Mouse (Mus musculus): Measurements from ENCODE around the gene Fbln1. TPM values are rescaled to one million over a fixed set of nuclear protein-coding genes. Genes with fewer than 3 reads are reported as not detected.
A peak's percentile ranks its signal among the peaks of the same experiment; 100 is the strongest.

Fbln1 gene
- polyA plus RNA-seq, 1 experiment from 2014 or later: 7.0 TPM

GRCm38 (mm10) chr15:85229960-85230535 is 24.3 kb downstream of the Fbln1 start:
- no peak overlapping the region for H3K4me2 ChIP-seq (ENCODE audit: low read depth, low read length)
- ATAC-seq (ENCODE audit: low read depth): no peak
- WGBS (ENCODE audit: insufficient replicate concordance): 28% methylated on average over 13 of the region's 13 CpGs
- no peaks in the 10 kb centered on the region for H3K9me3 ChIP-seq (replicated peaks; ENCODE audit: control insufficient read depth, low read length)
- no peaks in the 10 kb centered on the region for H3K36me3 ChIP-seq (ENCODE audit: control insufficient read depth, insufficient read depth)
- H3K9ac ChIP-seq (ENCODE audit: low read depth, low read length): no peak overlapping the region
- H3K27me3 ChIP-seq (ENCODE audit: control insufficient read depth, insufficient read depth, low read depth, low read length): no peaks in the 10 kb centered on the region
- no peak overlapping the region for H3K4me3 ChIP-seq (ENCODE audit: low read depth, low read length)
- H3K4me1 ChIP-seq (ENCODE audit: control insufficient read depth, low read depth, low read length): no peaks in the 10 kb centered on the region; the same call in 1 of the 2 replicates
- H3K27ac ChIP-seq (ENCODE audit: low read length): no peak overlapping the region

DNA sequence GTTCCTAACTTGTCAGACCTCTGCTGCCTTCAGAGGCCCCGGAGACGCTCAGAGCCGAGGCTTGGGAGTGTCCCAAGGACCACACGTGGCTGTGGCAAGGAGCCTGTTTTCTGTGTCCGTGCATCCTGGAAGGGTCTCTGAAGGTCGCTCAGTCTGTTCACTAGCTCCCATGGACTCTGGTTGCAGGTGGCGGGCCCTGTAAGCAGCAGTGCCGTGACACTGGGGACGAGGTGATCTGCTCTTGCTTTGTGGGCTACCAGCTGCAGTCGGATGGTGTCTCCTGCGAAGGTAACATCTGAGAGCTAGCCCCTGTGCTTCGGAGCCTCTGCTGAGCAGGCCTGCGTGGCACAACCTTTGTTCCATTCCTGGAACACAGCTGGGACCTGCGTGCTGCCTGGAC is 24.9 kb downstream of the Fbln1 start:
- WGBS (ENCODE audit: insufficient replicate concordance): 69% methylated on average over 14 of the region's 14 CpGs

GRCm38 (mm10) chr15:85231443-85232255 is 25.9 kb downstream of the Fbln1 start:
- ATAC-seq (ENCODE audit: low read depth): 0 out of 2 replicates have a peak, but pooled peaks have one; percentile 21
- H3K36me3 ChIP-seq (ENCODE audit: control insufficient read depth, insufficient read depth): no peaks in the 10 kb centered on the region
- no peak overlapping the region for H3K4me3 ChIP-seq (ENCODE audit: low read depth, low read length)
- H3K4me1 ChIP-seq (ENCODE audit: control insufficient read depth, low read depth, low read length): no peaks in the 10 kb centered on the region; the same call in 1 of the 2 replicates
- H3K27ac ChIP-seq (ENCODE audit: low read length): no peak overlapping the region
- no peak overlapping the region for H3K4me2 ChIP-seq (ENCODE audit: low read depth, low read length)
- 59% methylated on average over 13 of the region's 13 CpGs for WGBS (ENCODE audit: insufficient replicate concordance)
- no peaks in the 10 kb centered on the region for H3K9me3 ChIP-seq (replicated peaks; ENCODE audit: control insufficient read depth, low read length)
- no peak overlapping the region for H3K9ac ChIP-seq (ENCODE audit: low read depth, low read length)
- H3K27me3 ChIP-seq (ENCODE audit: control insufficient read depth, insufficient read depth, low read depth, low read length): no peaks in the 10 kb centered on the region

More for the DNA sequence above, 24.9 kb downstream of the Fbln1 start:
- Histone ChIP-seq H3K27ac (ENCODE audit: low read length) (no peak overlapping the region), H3K4me3 (ENCODE audit: low read depth, low read length) (no peak overlapping the region), H3K9ac (ENCODE audit: low read depth, low read length) (no peak overlapping the region), H3K4me2 (ENCODE audit: low read depth, low read length) (no peak overlapping the region), H3K9me3 (replicated peaks; ENCODE audit: control insufficient read depth, low read length) (no peaks in the 10 kb centered on the region), H3K4me1 (ENCODE audit: control insufficient read depth, low read depth, low read length) (no peaks in the 10 kb centered on the region; the same call in 1 of the 2 replicates), H3K36me3 (ENCODE audit: control insufficient read depth, insufficient read depth) (no peaks in the 10 kb centered on the region), H3K27me3 (ENCODE audit: control insufficient read depth, insufficient read depth, low read depth, low read length) (no peaks in the 10 kb centered on the region)
- no peak for ATAC-seq (ENCODE audit: low read depth)

GRCm38 (mm10) chr15:85232256-85232535 is 26.4 kb downstream of the Fbln1 start:
- Histone ChIP-seq H3K4me3 (ENCODE audit: low read depth, low read length) (no peak overlapping the region), H3K27ac (ENCODE audit: low read length) (no peak overlapping the region), H3K27me3 (ENCODE audit: control insufficient read depth, insufficient read depth, low read depth, low read length) (no peaks in the 10 kb centered on the region), H3K9me3 (replicated peaks; ENCODE audit: control insufficient read depth, low read length) (no peaks in the 10 kb centered on the region), H3K9ac (ENCODE audit: low read depth, low read length) (no peak overlapping the region), H3K4me1 (ENCODE audit: control insufficient read depth, low read depth, low read length) (no peaks in the 10 kb centered on the region; the same call in 1 of the 2 replicates), H3K4me2 (ENCODE audit: low read depth, low read length) (no peak overlapping the region), H3K36me3 (ENCODE audit: control insufficient read depth, insufficient read depth) (no peaks in the 10 kb centered on the region)
- ATAC-seq (ENCODE audit: low read depth): no peak
- 71% methylated on average over 4 of the region's 4 CpGs for WGBS (ENCODE audit: insufficient replicate concordance)

GRCm38 (mm10) chr15:85232543-85233250 is 26.9 kb downstream of the Fbln1 start:
- no peak overlapping the region for H3K27ac ChIP-seq (ENCODE audit: low read length)

GRCm38 (mm10) chr15:85233251-85233611 is 27.5 kb downstream of the Fbln1 start:
- no peak overlapping the region for H3K9ac ChIP-seq (ENCODE audit: low read depth, low read length)
- H3K36me3 ChIP-seq (ENCODE audit: control insufficient read depth, insufficient read depth): no peaks in the 10 kb centered on the region
- H3K4me1 ChIP-seq (ENCODE audit: control insufficient read depth, low read depth, low read length): no peaks in the 10 kb centered on the region; the same call in 1 of the 2 replicates
- WGBS (ENCODE audit: insufficient replicate concordance): 26% methylated on average over 4 of the region's 4 CpGs
- no peaks in the 10 kb centered on the region for H3K27me3 ChIP-seq (ENCODE audit: control insufficient read depth, insufficient read depth, low read depth, low read length)
- peak; percentile 30; the same call in 1 of the 2 replicates for ATAC-seq (ENCODE audit: low read depth)
- H3K4me2 ChIP-seq (ENCODE audit: low read depth, low read length): no peak overlapping the region
- H3K4me3 ChIP-seq (ENCODE audit: low read depth, low read length): no peak overlapping the region
- H3K9me3 ChIP-seq (replicated peaks; ENCODE audit: control insufficient read depth, low read length): no peaks in the 10 kb centered on the region
- no peak overlapping the region for H3K27ac ChIP-seq (ENCODE audit: low read length)

More at GRCm38 (mm10) chr15:85232543-85233250, 26.9 kb downstream of the Fbln1 start:
- WGBS (ENCODE audit: insufficient replicate concordance): 72% methylated on average over 25 of the region's 25 CpGs
- Histone ChIP-seq H3K9me3 (replicated peaks; ENCODE audit: control insufficient read depth, low read length) (no peaks in the 10 kb centered on the region), H3K4me3 (ENCODE audit: low read depth, low read length) (no peak overlapping the region), H3K27me3 (ENCODE audit: control insufficient read depth, insufficient read depth, low read depth, low read length) (no peaks in the 10 kb centered on the region), H3K36me3 (ENCODE audit: control insufficient read depth, insufficient read depth) (no peaks in the 10 kb centered on the region), H3K9ac (ENCODE audit: low read depth, low read length) (no peak overlapping the region), H3K4me1 (ENCODE audit: control insufficient read depth, low read depth, low read length) (no peaks in the 10 kb centered on the region; the same call in 1 of the 2 replicates), H3K4me2 (ENCODE audit: low read depth, low read length) (no peak overlapping the region)
- no peak for ATAC-seq (ENCODE audit: low read depth)

DNA sequence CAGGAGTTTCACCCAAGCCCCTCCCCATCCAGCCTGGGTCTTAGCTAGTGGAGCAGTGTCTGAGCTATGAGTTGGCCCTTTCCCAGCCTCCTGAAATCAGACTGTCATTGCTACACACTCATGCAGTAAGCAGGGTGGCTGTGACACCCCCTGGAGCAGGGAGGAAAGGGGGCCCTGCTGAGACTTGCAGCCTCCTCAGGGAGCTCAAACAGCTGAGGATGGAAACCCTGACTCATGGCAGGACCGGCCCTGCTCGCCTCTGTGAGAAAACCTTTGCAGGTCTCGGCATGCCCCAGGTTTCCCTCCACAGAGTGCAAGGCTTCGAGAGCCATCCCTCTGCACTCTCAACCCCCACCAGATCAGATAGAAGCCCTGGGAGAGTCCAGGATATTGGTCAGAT is 27.9 kb downstream of the Fbln1 start:
- WGBS (ENCODE audit: insufficient replicate concordance): 48% methylated on average over 4 of the region's 4 CpGs
- Histone ChIP-seq H3K4me3 (ENCODE audit: low read depth, low read length) (no peak overlapping the region), H3K9ac (ENCODE audit: low read depth, low read length) (no peak overlapping the region)

GRCm38 (mm10) chr15:85238821-85239745 is 33.3 kb downstream of the Fbln1 start:
- no peak for ATAC-seq (ENCODE audit: low read depth)
- H3K36me3 ChIP-seq (ENCODE audit: control insufficient read depth, insufficient read depth): no peaks in the 10 kb centered on the region

More for the DNA sequence above, 27.9 kb downstream of the Fbln1 start:
- no peak for ATAC-seq (ENCODE audit: low read depth)
- Histone ChIP-seq H3K4me2 (ENCODE audit: low read depth, low read length) (no peak overlapping the region), H3K9me3 (replicated peaks; ENCODE audit: control insufficient read depth, low read length) (no peaks in the 10 kb centered on the region), H3K36me3 (ENCODE audit: control insufficient read depth, insufficient read depth) (no peaks in the 10 kb centered on the region), H3K27ac (ENCODE audit: low read length) (no peak overlapping the region), H3K27me3 (ENCODE audit: control insufficient read depth, insufficient read depth, low read depth, low read length) (no peaks in the 10 kb centered on the region), H3K4me1 (ENCODE audit: control insufficient read depth, low read depth, low read length) (no peaks in the 10 kb centered on the region; the same call in 1 of the 2 replicates)

More at GRCm38 (mm10) chr15:85238821-85239745, 33.3 kb downstream of the Fbln1 start:
- H3K9me3 ChIP-seq (replicated peaks; ENCODE audit: control insufficient read depth, low read length): no peaks in the 10 kb centered on the region
- H3K4me1 ChIP-seq (ENCODE audit: control insufficient read depth, low read depth, low read length): no peaks in the 10 kb centered on the region
- WGBS (ENCODE audit: insufficient replicate concordance): 71% methylated on average over 22 of the region's 22 CpGs
- H3K27ac ChIP-seq (ENCODE audit: low read length): no peak overlapping the region
- H3K9ac ChIP-seq (ENCODE audit: low read depth, low read length): no peak overlapping the region
- H3K27me3 ChIP-seq (ENCODE audit: control insufficient read depth, insufficient read depth, low read depth, low read length): no peaks in the 10 kb centered on the region
- no peak overlapping the region for H3K4me3 ChIP-seq (ENCODE audit: low read depth, low read length)
- H3K4me2 ChIP-seq (ENCODE audit: low read depth, low read length): no peak overlapping the region
